Mouse (Mus musculus) olfactory bulb, adult 2 months (tissue): ENCODE data around the gene Scaf4.

Experiments
- CTCF ChIP-seq: fragments of 200-500 bp; IDR thresholded peaks from 2 replicates; pipeline ENCODE4 v1.5.1; 2012; ENCODE audit warnings: low read depth, mild to moderate bottlenecking, low read length, moderate library complexity; ENCODE audit not compliant: insufficient read depth
- POLR2A ChIP-seq: fragments of 200-500 bp; IDR thresholded peaks from 2 replicates; pipeline ENCODE4 v1.6.1; 2012; ENCODE audit warnings: mild to moderate bottlenecking, low read depth, low read length, moderate library complexity; ENCODE audit not compliant: insufficient read depth

DNA sequence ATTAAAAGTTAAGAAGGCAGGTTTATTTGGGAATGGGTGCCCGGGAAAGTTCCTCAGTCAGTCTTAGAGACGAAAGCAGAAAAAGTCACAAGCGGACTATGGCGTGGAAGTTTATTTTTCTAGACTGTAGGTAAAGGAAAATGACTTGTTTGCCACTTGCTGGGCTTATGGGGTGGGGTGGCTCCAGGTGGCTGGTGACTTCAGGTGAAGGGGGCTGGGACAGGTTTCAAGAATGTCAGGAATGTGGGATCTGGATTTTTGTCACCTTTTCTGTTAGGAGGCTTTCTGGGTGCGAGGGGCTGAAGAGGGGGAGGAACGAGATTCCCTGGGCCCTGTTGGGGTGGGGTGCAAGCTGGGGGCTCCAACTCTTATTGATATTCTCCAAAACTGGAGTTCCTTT lies 7.4 kb upstream of the Scaf4 start:
- TF ChIP-seq CTCF = no peak
- no peak for TF ChIP-seq POLR2A
